Mouse (Mus musculus): ENCODE measurements around the gene Gm14325.
"Not testable (repeated sequence)": the region's sequence is repeated elsewhere in the genome, so short reads cannot be mapped to it uniquely, and the experiment has no call there.

Gene Gm14325

GRCm38 (mm10) chr2:177839901-177840663, at the start of gene Gm14325:
Gene Gm14325 (minus strand): TSS chr2:177840336.
- in situ Hi-C loops (cut with MboI; ENCODE audit: unreplicated experiment in 2 of 2), result loop anchor here (25.0 kb wide), 2 partner anchors 197 to 222 kb away; no protein-coding TSS in a partner anchor

GRCm38 (mm10) chr2:177887743-177888142, 47.6 kb upstream of the Gm14325 start:
- in situ Hi-C loops (cut with MboI; ENCODE audit: unreplicated experiment in 2 of 2), result not testable (repeated sequence)

- in situ Hi-C loops (cut with MboI; ENCODE audit: unreplicated experiment in 2 of 2), result not testable (repeated sequence)
These were observed 22.1 kb upstream of the Gm14325 start for GRCm38 (mm10) chr2:177862254-177862653.

- in situ Hi-C loops (cut with MboI; ENCODE audit: unreplicated experiment in 2 of 2), result loop anchor here (25.0 kb wide), 2 partner anchors 194 to 219 kb away; no protein-coding TSS in a partner anchor
These were observed 3.5 kb upstream of the Gm14325 start for GRCm38 (mm10) chr2:177843666-177844065.

GRCm38 (mm10) chr2:177836756-177837155, 3.4 kb downstream of the Gm14325 start:
- in situ Hi-C loops (cut with MboI; ENCODE audit: unreplicated experiment in 2 of 2), result loop anchor here (25.0 kb wide), 2 partner anchors 201 to 226 kb away; no protein-coding TSS in a partner anchor

GRCm38 (mm10) chr2:177835733-177836536, 4.2 kb downstream of the Gm14325 start:
- in situ Hi-C loops (cut with MboI; ENCODE audit: unreplicated experiment in 2 of 2), result loop anchor here (25.0 kb wide), 2 partner anchors 201 to 226 kb away; no protein-coding TSS in a partner anchor

GRCm38 (mm10) chr2:177821952-177822351, 18.2 kb downstream of the Gm14325 start:
- in situ Hi-C loops (cut with MboI; ENCODE audit: unreplicated experiment in 2 of 2), result not testable (repeated sequence)

GRCm38 (mm10) chr2:177806170-177806569, 34.0 kb downstream of the Gm14325 start:
- in situ Hi-C loops (cut with MboI; ENCODE audit: unreplicated experiment in 2 of 2), result not testable (repeated sequence)

GRCm38 (mm10) chr2:177787351-177787750, 52.8 kb downstream of the Gm14325 start:
- in situ Hi-C loops (cut with MboI; ENCODE audit: unreplicated experiment in 2 of 2), result not testable (repeated sequence)

All from v-Abl transformed pro-B cells (cell line).